ENCODE assay signal across 8 mouse cellular contexts in the genomic region with DNA sequence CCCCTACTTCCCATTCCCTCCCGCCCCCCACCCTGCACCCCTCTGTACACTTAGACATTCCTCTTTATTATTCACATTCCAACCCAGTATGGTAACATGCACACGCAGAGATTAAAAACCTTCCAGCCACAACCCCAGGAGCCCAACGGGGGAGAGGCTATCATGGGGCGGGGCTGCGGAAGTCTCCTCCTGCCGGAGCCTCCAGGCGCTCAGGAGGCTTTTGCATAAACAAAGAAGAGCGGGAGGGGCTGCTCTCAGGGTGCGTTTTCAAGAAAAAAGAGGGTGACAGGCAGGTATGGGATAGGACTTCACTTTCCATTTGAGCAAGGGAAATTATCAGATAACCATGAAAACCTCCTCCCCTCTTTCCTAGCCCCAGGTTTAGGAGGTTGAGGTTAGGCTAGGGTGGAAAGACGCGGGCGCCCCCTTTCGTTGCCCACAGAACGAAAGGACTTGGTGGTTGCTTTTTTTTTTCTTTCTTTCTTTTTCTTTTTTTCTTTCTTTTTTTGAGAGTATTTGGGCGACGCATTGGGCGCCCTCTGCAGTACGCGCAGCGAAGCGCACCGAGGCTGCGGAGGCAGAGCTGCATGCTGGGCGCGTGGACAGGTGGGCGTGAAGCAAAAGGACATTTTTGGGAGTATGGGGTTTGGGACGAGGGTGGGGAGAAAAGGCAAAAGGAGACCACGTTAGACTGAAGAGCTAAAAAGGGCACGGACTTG. TPM values are rescaled to one million over a fixed set of nuclear protein-coding genes. Genes with fewer than 3 reads are reported as not detected.
DNase-seq lines count a peak whose midpoint lies in the region; ATAC-seq and TF ChIP-seq lines count a peak whose summit lies in the region.

No protein-coding gene starts in this region.

- no peak overlapping the region for H3K9ac ChIP-seq in heart, embryonic 11.5 days (ENCODE audit: low read depth, low read length)
- peak overlapping the region; percentile 42 for H3K9ac ChIP-seq in liver, embryonic 12.5 days
- peak overlapping the region; percentile 43; the same call in 1 of the 2 replicates for H3K9ac ChIP-seq in stomach, postnatal 0 days (ENCODE audit: low read length)

- WGBS in heart, embryonic 11.5 days (ENCODE audit: insufficient replicate concordance) = 2% methylated on average over 29 of the region's 29 CpGs
- whole genome bisulfite sequencing in liver, embryonic 12.5 days (ENCODE audit: insufficient replicate concordance) = 3% methylated on average over 29 of the region's 29 CpGs
- 2% methylated on average over 29 of the region's 29 CpGs for WGBS in stomach, postnatal 0 days

- peak; percentile 82 for TF ChIP-seq CTCF in stomach, postnatal 0 days (IDR thresholded peaks at IDR 0.05; ENCODE audit: low read depth)

- peak; percentile 50 to 60 for DNase-seq in urinary bladder, adult 18-20 months (ENCODE audit: low spot score in 2 of 2)
- no peak for DNase-seq in urinary bladder, postnatal 10 days (ENCODE audit: low spot score)
- DNase-seq in embryo, embryonic 9.5 days (ENCODE audit: extremely low spot score) = peak; percentile 67
- peak; percentile 70 for DNase-seq in kidney, adult 9 months
- DNase-seq in stomach, postnatal 0 days (ENCODE audit: low spot score) = peak; percentile 82

- H3K4me2 ChIP-seq in heart, embryonic 11.5 days = peak overlapping the region; percentile 77
- peak overlapping the region; percentile 73 for H3K4me2 ChIP-seq in liver, embryonic 12.5 days
- peak overlapping the region; percentile 67 for H3K4me2 ChIP-seq in stomach, postnatal 0 days (replicated peaks; ENCODE audit: low read depth)

- peak overlapping the region; percentile 45 for H3K4me3 ChIP-seq in heart, embryonic 11.5 days (ENCODE audit: low read depth, low read length)
- peak overlapping the region; percentile 46 for H3K4me3 ChIP-seq in liver, embryonic 12.5 days
- peak overlapping the region; percentile 39 for H3K4me3 ChIP-seq in stomach, postnatal 0 days (ENCODE audit: low read depth, low read length)

- peaks cover 5% of the 10 kb centered on the region; the same call in 1 of the 2 replicates for H3K4me1 ChIP-seq in heart, embryonic 11.5 days (ENCODE audit: control insufficient read depth, insufficient read depth, low read length)
- peaks cover 22% of the 10 kb centered on the region for H3K4me1 ChIP-seq in liver, embryonic 12.5 days
- H3K4me1 ChIP-seq in stomach, postnatal 0 days (replicated peaks; ENCODE audit: control insufficient read depth, insufficient read depth) = 0 out of 2 replicates have a peak, but pooled peaks cover 2% of the 10 kb centered on the region

- H3K36me3 ChIP-seq in heart, embryonic 11.5 days (ENCODE audit: control insufficient read depth, insufficient read depth, low read length) = no peaks in the 10 kb centered on the region
- H3K36me3 ChIP-seq in liver, embryonic 12.5 days = no peaks in the 10 kb centered on the region
- H3K36me3 ChIP-seq in stomach, postnatal 0 days (ENCODE audit: control insufficient read depth, insufficient read depth, low read length) = no peaks in the 10 kb centered on the region

- H3K27ac ChIP-seq in heart, embryonic 11.5 days (ENCODE audit: low read depth, low read length) = no peak overlapping the region
- no peak overlapping the region for H3K27ac ChIP-seq in liver, embryonic 12.5 days
- H3K27ac ChIP-seq in stomach, postnatal 0 days (replicated peaks) = peak overlapping the region; percentile 45; the same call in 1 of the 2 replicates

- H3K9me3 ChIP-seq in heart, embryonic 11.5 days (replicated peaks; ENCODE audit: control insufficient read depth, low read length) = no peaks in the 10 kb centered on the region
- H3K9me3 ChIP-seq in liver, embryonic 12.5 days (replicated peaks) = no peaks in the 10 kb centered on the region
- no peaks in the 10 kb centered on the region for H3K9me3 ChIP-seq in stomach, postnatal 0 days (ENCODE audit: control insufficient read depth, low read length)

- peaks cover 22% of the 10 kb centered on the region for H3K27me3 ChIP-seq in heart, embryonic 11.5 days (ENCODE audit: control insufficient read depth, insufficient read depth, low read length)
- H3K27me3 ChIP-seq in liver, embryonic 12.5 days (replicated peaks) = peaks cover 38% of the 10 kb centered on the region
- H3K27me3 ChIP-seq in stomach, postnatal 0 days (ENCODE audit: control insufficient read depth, insufficient read depth, low read length) = no peaks in the 10 kb centered on the region

- ATAC-seq in heart, embryonic 11.5 days (replicated peaks; ENCODE audit: insufficient number of reproducible peaks, low FRiP score, low TSS enrichment) = peak; percentile 58; the same call in 1 of the 2 replicates
- peak; percentile 53 for ATAC-seq in liver, embryonic 12.5 days
- 0 out of 2 replicates have a peak, but pooled peaks have one; percentile 33 for ATAC-seq in monocyte, adult 5-6 weeks (replicated peaks; ENCODE audit: insufficient number of reproducible peaks, low FRiP score, low TSS enrichment, poor library complexity, severe bottlenecking)
- ATAC-seq in stomach, postnatal 0 days (ENCODE audit: low FRiP score, low TSS enrichment) = peak; percentile 72

- TF ChIP-seq EP300 in stomach, postnatal 0 days (optimal IDR thresholded peaks at IDR 0.05) = no peak

RNA-seq across cellular contexts. Expression of a gene that starts 5.6 kb away (rescaled TPM):
- polyA plus RNA-seq in heart, embryonic 11.5 days (2014; fragmentation: Nextera tagmentation; extraction: Ambion mirVana) = 1.5 and 1.6 TPM in 2 replicates
- polyA plus RNA-seq in liver, embryonic 12.5 days (2016; fragmentation: Nextera tagmentation; extraction: Ambion mirVana) = 0.29 and 0.76 TPM in 2 replicates
- total RNA-seq in monocyte, adult 5-6 weeks (2017) = not detected in 3 replicates
- 350 and 369 TPM in 2 replicates for polyA plus RNA-seq in stomach, postnatal 0 days (2015; fragmentation: Nextera tagmentation; extraction: Ambion mirVana)

RNA-seq across cellular contexts. Expression of a gene that starts 8.1 kb away (rescaled TPM):
- polyA plus RNA-seq in heart, embryonic 11.5 days (2014; fragmentation: Nextera tagmentation; extraction: Ambion mirVana) = 4.8 and 5.2 TPM in 2 replicates
- 20.6 and 23.4 TPM in 2 replicates for polyA plus RNA-seq in liver, embryonic 12.5 days (2016; fragmentation: Nextera tagmentation; extraction: Ambion mirVana)
- 6.3 to 35.0 TPM (median 6.9 TPM) in 3 replicates for total RNA-seq in monocyte, adult 5-6 weeks (2017)
- 2.3 and 2.6 TPM in 2 replicates for polyA plus RNA-seq in stomach, postnatal 0 days (2015; fragmentation: Nextera tagmentation; extraction: Ambion mirVana)

RNA-seq across cellular contexts. Expression of a gene that starts 10.9 kb away (rescaled TPM):
- polyA plus RNA-seq in heart, embryonic 11.5 days (2014; fragmentation: Nextera tagmentation; extraction: Ambion mirVana) = 7.8 and 10.6 TPM in 2 replicates
- polyA plus RNA-seq in liver, embryonic 12.5 days (2016; fragmentation: Nextera tagmentation; extraction: Ambion mirVana) = 5.6 and 5.7 TPM in 2 replicates
- total RNA-seq in monocyte, adult 5-6 weeks (2017) = 4.1 to 10.4 TPM (median 4.7 TPM) in 3 replicates
- polyA plus RNA-seq in stomach, postnatal 0 days (2015; fragmentation: Nextera tagmentation; extraction: Ambion mirVana) = 6.9 and 7.7 TPM in 2 replicates

RNA-seq across cellular contexts. Expression of a gene that starts 16.7 kb away (rescaled TPM):
- polyA plus RNA-seq in heart, embryonic 11.5 days (2014; fragmentation: Nextera tagmentation; extraction: Ambion mirVana) = 45.4 and 59.6 TPM in 2 replicates
- 22.0 and 22.8 TPM in 2 replicates for polyA plus RNA-seq in liver, embryonic 12.5 days (2016; fragmentation: Nextera tagmentation; extraction: Ambion mirVana)
- total RNA-seq in monocyte, adult 5-6 weeks (2017) = 3.2 TPM in 1 of 3 replicates, not detected in the others
- polyA plus RNA-seq in stomach, postnatal 0 days (2015; fragmentation: Nextera tagmentation; extraction: Ambion mirVana) = 28.2 and 30.5 TPM in 2 replicates

RNA-seq across cellular contexts. Expression of a gene that starts 55.5 kb away (rescaled TPM):
- polyA plus RNA-seq in heart, embryonic 11.5 days (2014; fragmentation: Nextera tagmentation; extraction: Ambion mirVana) = 20.2 and 20.5 TPM in 2 replicates
- polyA plus RNA-seq in liver, embryonic 12.5 days (2016; fragmentation: Nextera tagmentation; extraction: Ambion mirVana) = 11.3 and 11.8 TPM in 2 replicates
- 20.9 to 44.1 TPM (median 28.5 TPM) in 3 replicates for total RNA-seq in monocyte, adult 5-6 weeks (2017)
- polyA plus RNA-seq in stomach, postnatal 0 days (2015; fragmentation: Nextera tagmentation; extraction: Ambion mirVana) = 7.5 TPM in 2 replicates

Comparison
In these comparisons a context has a peak if more than half of its experiments do, and no peak if none do; other contexts are left out.
1. RNA of a gene that starts 5.6 kb away (polyA plus RNA-seq): 350 to 369 TPM in stomach, postnatal 0 days; 1.5 to 1.6 TPM in heart, embryonic 11.5 days and 0.29 to 0.76 TPM in liver, embryonic 12.5 days; every median in the first group is over 100 times any median in the second.
2. Peak in every context shown above with its lines, with median percentiles within 50 percentile points of each other: ATAC-seq, H3K4me2 ChIP-seq and H3K4me3 ChIP-seq.